20 mouse cellular contexts compared by ENCODE assay signal in the genomic region with DNA sequence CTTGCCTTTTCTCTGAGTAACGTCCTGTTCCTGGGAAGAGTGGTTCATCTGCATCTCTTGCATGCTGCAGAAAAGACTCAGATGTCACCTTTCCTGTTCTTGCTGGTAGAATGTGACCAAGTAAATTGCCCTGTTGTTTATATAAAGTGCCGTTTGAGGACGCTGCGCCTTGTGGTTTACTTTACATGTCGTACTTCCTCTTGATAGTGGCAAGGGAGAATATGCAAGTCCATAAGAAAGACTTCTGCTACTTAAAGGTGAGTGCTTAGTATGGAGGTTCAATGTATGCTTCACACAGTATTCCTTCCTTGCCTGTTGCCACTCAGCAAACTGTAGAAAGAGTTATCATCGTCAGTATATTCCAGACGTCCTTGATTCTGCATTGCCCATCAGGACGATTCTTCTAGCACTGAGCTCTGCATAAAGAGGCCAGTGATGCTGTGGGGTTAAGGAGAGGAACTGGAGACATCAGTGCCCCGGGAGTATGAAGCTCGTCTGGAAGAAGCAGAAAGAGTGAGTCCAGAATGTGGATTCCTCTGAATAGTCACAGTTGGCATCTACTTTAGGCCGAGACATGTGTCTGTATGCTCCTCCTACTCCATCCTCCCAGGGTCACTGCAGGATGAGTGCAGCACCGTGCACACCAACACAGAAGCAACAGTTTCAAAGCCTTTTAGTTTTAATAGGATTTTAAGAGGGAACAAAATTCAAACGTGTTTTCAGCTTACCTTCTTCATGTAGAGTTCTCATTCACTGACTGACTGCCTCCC. TPM values are rescaled to one million over a fixed set of nuclear protein-coding genes. Genes with fewer than 3 reads are reported as not detected.
DNase-seq lines count a peak whose midpoint lies in the region; ATAC-seq and TF ChIP-seq lines count a peak whose summit lies in the region.
"Had no signal": no experiment of that assay in that cellular context is flagged by ENCODE, and none has a peak within 500 bp of the region (broad histone marks: within the 10 kb centered on the region; RNA-seq: fewer than 3 reads in every experiment).

No protein-coding gene starts in this region.

- DNase-seq in hindbrain, embryonic 14.5 days (ENCODE audit: low spot score): no peak
- DNase-seq in right cerebral cortex, postnatal 25 days: no peak
- DNase-seq: adrenal gland, postnatal 25 days; cerebellum, adult 11-12 months; cerebellum, postnatal 25 days; forebrain, postnatal 0 days; gastrocnemius, adult 2 months; layer of hippocampus, adult 9-11 months; lung, embryonic 14.5 days; retina, postnatal 1 day; right cerebral cortex, postnatal 4 days; thymus, postnatal 25 days had no signal

- H3K36me3 ChIP-seq in hindbrain, embryonic 13.5 days: no peaks in the 10 kb centered on the region
- H3K36me3 ChIP-seq in hindbrain, embryonic 14.5 days (replicated peaks; ENCODE audit: control insufficient read depth, insufficient read depth): no peaks in the 10 kb centered on the region
- H3K36me3 ChIP-seq in E14TG2a.4 (ENCODE audit: insufficient read depth, low read length) (no peaks in the 10 kb centered on the region), ES-Bruce4 (ENCODE audit: control insufficient read depth, insufficient read depth, low read length, poor library complexity, severe bottlenecking) (no peaks in the 10 kb centered on the region)
- H3K36me3 ChIP-seq in forebrain, embryonic 13.5 days (ENCODE audit: poor library complexity, severe bottlenecking): no peaks in the 10 kb centered on the region
- H3K36me3 ChIP-seq: embryonic facial prominence, embryonic 15.5 days; liver, embryonic 12.5 days had no signal

- TF ChIP-seq EP300 in ES-Bruce4 (IDR thresholded peaks at IDR 0.05; ENCODE audit: insufficient read depth, low read depth, low read length): peak; percentile 54; the same call in 1 of the 2 replicates

- H3K27ac ChIP-seq in hindbrain, embryonic 13.5 days: 0 out of 2 replicates have a peak overlapping the region, but pooled peaks have one; percentile 14
- H3K27ac ChIP-seq in hindbrain, embryonic 14.5 days: no peak overlapping the region
- peak overlapping the region; percentile 98 for H3K27ac ChIP-seq in ES-Bruce4 (ENCODE audit: insufficient read depth, low read length)
- no peak overlapping the region for H3K27ac ChIP-seq in forebrain, embryonic 13.5 days
- H3K27ac ChIP-seq: embryonic facial prominence, embryonic 15.5 days; gastrocnemius, adult 2 months; liver, embryonic 12.5 days had no signal

- H3K9me3 ChIP-seq in hindbrain, embryonic 13.5 days: no peaks in the 10 kb centered on the region
- H3K9me3 ChIP-seq in hindbrain, embryonic 14.5 days (ENCODE audit: control insufficient read depth, low read length): no peaks in the 10 kb centered on the region
- no peaks in the 10 kb centered on the region for H3K9me3 ChIP-seq in E14TG2a.4 (ENCODE audit: low read length)
- no peaks in the 10 kb centered on the region for H3K9me3 ChIP-seq in ES-Bruce4 (replicated peaks; ENCODE audit: control insufficient read depth, insufficient read depth, low read length, poor library complexity, severe bottlenecking)
- no peaks in the 10 kb centered on the region for H3K9me3 ChIP-seq in forebrain, embryonic 13.5 days (replicated peaks)
- H3K9me3 ChIP-seq: embryonic facial prominence, embryonic 15.5 days; liver, embryonic 12.5 days had no signal

- TF ChIP-seq POLR2A in ES-Bruce4 (IDR thresholded peaks at IDR 0.05; ENCODE audit: insufficient read depth, low read length): no peak

- no peaks in the 10 kb centered on the region for H3K27me3 ChIP-seq in hindbrain, embryonic 13.5 days
- H3K27me3 ChIP-seq in hindbrain, embryonic 14.5 days (ENCODE audit: control insufficient read depth, insufficient read depth, low read length): no peaks in the 10 kb centered on the region
- H3K27me3 ChIP-seq in E14TG2a.4 (ENCODE audit: insufficient read depth, low read length): no peaks in the 10 kb centered on the region
- H3K27me3 ChIP-seq in ES-Bruce4 (ENCODE audit: control insufficient read depth, insufficient read depth, low read length, poor library complexity, severe bottlenecking): no peaks in the 10 kb centered on the region
- H3K27me3 ChIP-seq in forebrain, embryonic 13.5 days: no peaks in the 10 kb centered on the region
- H3K27me3 ChIP-seq: embryonic facial prominence, embryonic 15.5 days; liver, embryonic 12.5 days had no signal

- peaks cover 26% of the 10 kb centered on the region for H3K4me1 ChIP-seq in hindbrain, embryonic 13.5 days (replicated peaks)
- H3K4me1 ChIP-seq in hindbrain, embryonic 14.5 days (replicated peaks; ENCODE audit: control insufficient read depth, insufficient read depth, low read length): peaks cover 38% of the 10 kb centered on the region
- H3K4me1 ChIP-seq in E14TG2a.4 (replicated peaks; ENCODE audit: low read depth, low read length): peaks cover 70% of the 10 kb centered on the region
- peaks cover 6% of the 10 kb centered on the region for H3K4me1 ChIP-seq in ES-Bruce4 (ENCODE audit: control insufficient read depth, insufficient read depth, low read length)
- H3K4me1 ChIP-seq in forebrain, embryonic 13.5 days: peaks cover 12% of the 10 kb centered on the region

- 70% methylated on average over 13 of the region's 13 CpGs for WGBS in hindbrain, embryonic 13.5 days
- WGBS in hindbrain, embryonic 14.5 days: 71% methylated on average over 13 of the region's 13 CpGs
- WGBS in forebrain, embryonic 13.5 days: 73% methylated on average over 13 of the region's 13 CpGs

- TF ChIP-seq CTCF in E14TG2a.4 (conservative IDR thresholded peaks at IDR 0.05; ENCODE audit: low read length) (no peak), ES-Bruce4 (IDR thresholded peaks at IDR 0.05; ENCODE audit: low read depth, low read length) (no peak)

- ATAC-seq in hindbrain, embryonic 13.5 days (ENCODE audit: low FRiP score): no peak
- no peak for ATAC-seq in hindbrain, embryonic 14.5 days (ENCODE audit: low FRiP score)
- ATAC-seq in granulocyte monocyte progenitor cell, adult 5-6 weeks (replicated peaks; ENCODE audit: poor library complexity, severe bottlenecking): peak; percentile 75
- no peak for ATAC-seq in forebrain, embryonic 13.5 days
- ATAC-seq: forebrain, postnatal 0 days; liver, embryonic 12.5 days; midbrain, embryonic 16.5 days had no signal

- H3K9ac ChIP-seq in hindbrain, embryonic 13.5 days: no peak overlapping the region
- no peak overlapping the region for H3K9ac ChIP-seq in hindbrain, embryonic 14.5 days
- peak overlapping the region; percentile 21 for H3K9ac ChIP-seq in ES-Bruce4 (ENCODE audit: low read depth, poor library complexity, severe bottlenecking)
- no peak overlapping the region for H3K9ac ChIP-seq in forebrain, embryonic 13.5 days
- H3K9ac ChIP-seq: embryonic facial prominence, embryonic 15.5 days; forebrain, postnatal 0 days; liver, embryonic 12.5 days; lung, embryonic 14.5 days had no signal

- H3K4me2 ChIP-seq in hindbrain, embryonic 13.5 days: no peak overlapping the region
- no peak overlapping the region for H3K4me2 ChIP-seq in hindbrain, embryonic 14.5 days (replicated peaks)
- H3K4me2 ChIP-seq in forebrain, embryonic 13.5 days: no peak overlapping the region
- H3K4me2 ChIP-seq: embryonic facial prominence, embryonic 15.5 days; liver, embryonic 12.5 days; lung, embryonic 14.5 days had no signal

- no peak overlapping the region for H3K4me3 ChIP-seq in hindbrain, embryonic 13.5 days
- no peak overlapping the region for H3K4me3 ChIP-seq in hindbrain, embryonic 14.5 days (replicated peaks; ENCODE audit: low read length)
- H3K4me3 ChIP-seq in E14TG2a.4 (replicated peaks; ENCODE audit: low read length) (peak overlapping the region; percentile 37; the same call in 1 of the 2 replicates), ES-Bruce4 (ENCODE audit: low read depth, low read length) (no peak overlapping the region)
- H3K4me3 ChIP-seq in forebrain, embryonic 13.5 days: no peak overlapping the region
- H3K4me3 ChIP-seq: embryonic facial prominence, embryonic 15.5 days; gastrocnemius, adult 2 months; liver, embryonic 12.5 days had no signal

RNA-seq across cellular contexts. Expression of gene Arhgap32, which starts 21.4 kb away (rescaled TPM):
- 10.7 and 11.7 TPM in 2 replicates for polyA plus RNA-seq in hindbrain, embryonic 13.5 days (2015; fragmentation: Nextera tagmentation; extraction: Ambion mirVana)
- 16.6 and 17.1 TPM in 2 replicates for polyA plus RNA-seq in hindbrain, embryonic 14.5 days (2014; fragmentation: Nextera tagmentation; extraction: Ambion mirVana)
- 59.2 and 64.2 TPM in 2 replicates for polyA plus RNA-seq in ES-Bruce4 (2011; ENCODE audit: insufficient read depth, insufficient read length, low read depth, missing spikeins)
- 14.7 and 26.2 TPM in 2 replicates for total RNA-seq in granulocyte monocyte progenitor cell, adult 5-6 weeks (2014; fragmentation: Nextera tagmentation)
- 3.1 and 5.4 TPM in 2 replicates for total RNA-seq in granulocyte monocyte progenitor cell, adult 5-6 weeks (2017)
- polyA plus RNA-seq in forebrain, embryonic 13.5 days (2015; fragmentation: Nextera tagmentation; extraction: Ambion mirVana): 7.3 and 7.5 TPM in 2 replicates

Comparison
In these comparisons a context has a peak if more than half of its experiments do, and no peak if none do; other contexts are left out.
1. H3K27ac ChIP-seq: peak in hindbrain, embryonic 13.5 days (single experiment) and ES-Bruce4 (single experiment); none in hindbrain, embryonic 14.5 days (single experiment) and forebrain, embryonic 13.5 days (single experiment).